Mouse (Mus musculus) spleen, adult 2 months (tissue): Measurements from ENCODE around the gene Mkrn3. TPM values are rescaled to one million over a fixed set of nuclear protein-coding genes. Genes with fewer than 3 reads are reported as not detected.

Source experiments
- DNase-seq, 2 experiments: peaks; one replicate each; pipeline versions ENCODE4 v3.0.0 to v3.0.0-alpha.2; 2012 to 2021; ENCODE audit warnings: low spot score in 2 of 2, low read depth in 1 of 2
- H3K27ac ChIP-seq: fragments of 200-500 bp; 2 replicates; pipeline ENCODE4 v1.5.1; 2012; ENCODE audit warnings: low read length, inconsistent platforms; ENCODE audit not compliant: insufficient read depth
- H3K27me3 ChIP-seq: fragments of 200-500 bp; 2 replicates; pipeline ENCODE4 v1.6.1; 2012; ENCODE audit warnings: mild to moderate bottlenecking, moderate library complexity, low read length, inconsistent platforms; ENCODE audit not compliant: control insufficient read depth, insufficient read depth
- H3K36me3 ChIP-seq: fragments of 200-500 bp; 2 replicates; pipeline ENCODE4 v1.6.1; 2012; ENCODE audit warnings: mild to moderate bottlenecking, low read length, inconsistent platforms; ENCODE audit not compliant: control insufficient read depth, insufficient read depth
- H3K4me1 ChIP-seq: fragments of 200-500 bp; 2 replicates; pipeline ENCODE4 v1.6.1; 2011; ENCODE audit warnings: inconsistent platforms; ENCODE audit not compliant: control insufficient read depth, insufficient read depth, insufficient read length
- H3K4me3 ChIP-seq: fragments of 200-500 bp; 2 replicates; pipeline ENCODE4 v1.5.1; 2011; ENCODE audit warnings: mild to moderate bottlenecking, inconsistent platforms; ENCODE audit not compliant: insufficient read depth, insufficient read length; ENCODE audit errors: extremely low read depth
- CTCF ChIP-seq: fragments of 200-500 bp; IDR thresholded peaks from 2 replicates; pipeline ENCODE4 v1.5.1; 2011; ENCODE audit warnings: mild to moderate bottlenecking, inconsistent platforms; ENCODE audit not compliant: insufficient read depth, insufficient read length, insufficient replicate concordance; ENCODE audit errors: extremely low read depth
- POLR2A ChIP-seq: fragments of 200-500 bp; IDR thresholded peaks from 2 replicates; pipeline ENCODE4 v1.6.1; 2011; ENCODE audit warnings: low read depth, low read length, inconsistent platforms
- WGBS: fragments of 180-500 bp; shearing (Covaris S2); methylation state at CpG from one replicate; pipeline ENCODE4 v1.1.7; 2018; 5-methylcytosine and 5-hydroxymethylcytosine counted together
- polyA plus RNA-seq: library from polyadenylated mRNA; depleted of rRNA; stranded (reverse); fragments of >200 nt; gene quantifications from 2 replicates; pipeline ENCODE4 v1.2.3, GENCODE M21; 2012

The Mkrn3 gene
- polyA plus RNA-seq, 1 experiment = 0.33 TPM

- no peaks in the 10 kb centered on the region for H3K27me3 ChIP-seq
- H3K4me3 ChIP-seq = no peak overlapping the region
- no peak overlapping the region for H3K27ac ChIP-seq
- no peaks in the 10 kb centered on the region for H3K4me1 ChIP-seq
- no peaks in the 10 kb centered on the region for H3K36me3 ChIP-seq
- TF ChIP-seq POLR2A (no peak), CTCF (no peak)
- DNase-seq = no peak
These were observed 25.7 kb upstream of the Mkrn3 start for GRCm38 (mm10) chr7:62445431-62446165.

GRCm38 (mm10) chr7:62436394-62436793 is 16.5 kb upstream of the Mkrn3 start:
- no peak for DNase-seq
- no peak for TF ChIP-seq POLR2A
- no peak for TF ChIP-seq CTCF
- H3K4me3 ChIP-seq = no peak overlapping the region
- WGBS = 63% methylated on average over 2 of the region's 2 CpGs
- no peaks in the 10 kb centered on the region for H3K4me1 ChIP-seq
- H3K27ac ChIP-seq = no peak overlapping the region
- no peaks in the 10 kb centered on the region for H3K27me3 ChIP-seq
- no peaks in the 10 kb centered on the region for H3K36me3 ChIP-seq

GRCm38 (mm10) chr7:62433243-62433642 is 13.3 kb upstream of the Mkrn3 start:
- no peaks in the 10 kb centered on the region for H3K36me3 ChIP-seq
- H3K27me3 ChIP-seq = no peaks in the 10 kb centered on the region
- DNase-seq = no peak
- H3K27ac ChIP-seq = no peak overlapping the region
- TF ChIP-seq CTCF (no peak), POLR2A (no peak)
- H3K4me3 ChIP-seq = no peak overlapping the region
- WGBS = 26% methylated on average over 3 of the region's 3 CpGs
- H3K4me1 ChIP-seq = no peaks in the 10 kb centered on the region

DNA sequence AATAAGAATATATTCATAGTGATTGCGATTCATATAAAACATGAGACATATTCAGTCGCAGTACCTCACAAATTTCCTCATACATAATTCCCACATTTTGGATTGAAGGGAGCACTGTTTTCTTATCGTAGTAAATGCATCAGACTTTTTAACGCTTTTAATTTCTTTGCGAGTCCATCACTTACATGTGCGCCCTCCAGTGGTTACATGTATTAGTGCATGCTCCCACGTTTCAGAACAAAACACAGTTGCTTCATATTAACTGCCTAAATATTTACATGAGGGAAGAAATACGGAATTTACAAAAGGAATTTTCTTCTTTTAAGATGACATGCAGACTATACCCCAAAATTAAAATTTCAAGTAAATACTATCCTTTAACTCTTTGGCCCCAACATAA is 8.4 kb upstream of the Mkrn3 start:
- Histone ChIP-seq H3K4me3 (no peak overlapping the region), H3K4me1 (no peaks in the 10 kb centered on the region), H3K27ac (no peak overlapping the region), H3K27me3 (no peaks in the 10 kb centered on the region), H3K36me3 (no peaks in the 10 kb centered on the region)
- no peak for DNase-seq
- TF ChIP-seq CTCF = no peak
- no peak for TF ChIP-seq POLR2A
- WGBS = 24% methylated on average over 8 of the region's 8 CpGs

GRCm38 (mm10) chr7:62423210-62423609 is 3.3 kb upstream of the Mkrn3 start:
- Histone ChIP-seq H3K36me3 (no peaks in the 10 kb centered on the region), H3K27ac (no peak overlapping the region), H3K4me1 (no peaks in the 10 kb centered on the region), H3K4me3 (no peak overlapping the region), H3K27me3 (no peaks in the 10 kb centered on the region)
- DNase-seq = no peak
- no peak for TF ChIP-seq POLR2A
- no peak for TF ChIP-seq CTCF
- 50% methylated on average over 4 of the region's 4 CpGs for WGBS

- Histone ChIP-seq H3K36me3 (no peaks in the 10 kb centered on the region), H3K4me1 (no peaks in the 10 kb centered on the region), H3K4me3 (no peak overlapping the region), H3K27ac (no peak overlapping the region), H3K27me3 (no peaks in the 10 kb centered on the region)
- TF ChIP-seq POLR2A (no peak), CTCF (no peak)
- 67% methylated on average over 6 of the region's 6 CpGs for WGBS
- no peak for DNase-seq
These were observed 627 bp upstream of the Mkrn3 start for GRCm38 (mm10) chr7:62420566-62420965.

DNA sequence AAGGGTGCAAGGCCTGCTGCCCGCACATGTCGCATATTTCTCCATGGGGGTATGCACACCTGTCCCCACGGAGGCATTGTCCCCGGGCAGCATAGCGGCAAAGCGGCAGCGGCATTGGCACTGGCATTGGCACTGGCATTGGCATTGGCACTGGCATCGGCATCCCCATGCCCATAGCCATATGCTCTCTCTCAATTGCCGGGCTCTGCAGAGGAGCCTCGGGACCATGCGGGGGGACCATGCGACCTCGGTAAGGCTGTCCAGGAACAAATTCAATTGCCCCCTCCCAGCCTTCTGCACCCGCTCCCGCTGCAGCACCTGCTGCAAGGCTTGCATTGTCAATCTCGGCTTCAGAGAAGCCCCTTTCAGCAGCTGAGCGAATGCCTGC is 840 bp downstream of the Mkrn3 start:
- H3K27ac ChIP-seq = no peak overlapping the region
- H3K36me3 ChIP-seq = no peaks in the 10 kb centered on the region
- no peaks in the 10 kb centered on the region for H3K4me1 ChIP-seq
- no peak for DNase-seq
- no peak for TF ChIP-seq POLR2A
- no peak for TF ChIP-seq CTCF
- no peaks in the 10 kb centered on the region for H3K27me3 ChIP-seq
- 72% methylated on average over 17 of the region's 17 CpGs for WGBS
- no peak overlapping the region; the same call in 1 of the 2 replicates for H3K4me3 ChIP-seq
